Mouse (Mus musculus) embryo, embryonic 11 days (tissue): ENCODE data around the gene Gm6465.
"Not testable (repeated sequence)": the region's sequence is repeated elsewhere in the genome, so short reads cannot be mapped to it uniquely, and the experiment has no call there.

Experiments
- DNase-seq: peaks from one replicate; pipeline ENCODE4 v3.0.0-alpha.2; 2015

The Gm6465 gene

GRCm38 (mm10) chr5:11845239-11845638 lies at the start of gene Gm6465:
Gene Gm6465 (plus strand): TSS chr5:11845539.
- DNase-seq, result not testable (repeated sequence)

DNA sequence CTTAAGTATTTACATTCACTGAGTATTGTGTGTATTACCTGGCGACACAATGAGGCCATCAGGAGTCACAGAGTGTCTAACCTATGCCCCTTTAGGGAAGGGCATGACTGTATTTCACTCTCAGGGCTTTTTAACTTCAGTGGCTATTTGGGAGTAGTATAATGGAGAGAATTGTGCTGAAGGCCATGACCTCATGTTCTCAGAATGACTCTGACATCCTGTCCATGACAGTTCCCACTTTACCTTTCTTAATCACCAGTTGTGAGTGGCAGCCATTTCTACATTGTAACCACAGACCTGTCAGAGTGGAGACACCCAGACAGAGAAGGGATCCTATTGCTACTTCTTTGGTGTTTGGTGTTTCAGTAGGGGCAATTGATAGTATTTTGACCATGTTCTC lies 485 bp downstream of the Gm6465 start:
- not testable (repeated sequence) for DNase-seq

DNA sequence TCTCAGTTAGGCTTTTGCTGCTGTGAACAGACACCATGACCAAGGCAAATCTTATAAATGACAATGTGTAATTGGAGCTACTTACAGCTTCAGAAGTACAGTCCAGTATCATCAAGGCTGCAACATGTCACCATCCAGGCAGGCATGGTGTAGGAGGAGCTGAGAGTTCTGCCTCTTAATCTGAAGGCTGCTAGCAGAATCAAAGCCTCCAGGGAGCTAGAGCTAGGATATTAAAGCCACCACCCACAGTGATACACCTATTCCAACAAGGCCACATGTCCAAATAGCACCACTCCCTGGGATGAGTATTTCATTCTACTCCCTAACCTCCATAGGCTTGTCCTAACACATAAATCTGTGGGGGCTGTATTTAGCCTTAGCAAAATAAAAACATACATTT lies 12.6 kb downstream of the Gm6465 start:
- not testable (repeated sequence) for DNase-seq
